Mouse (Mus musculus) forebrain, embryonic 15.5 days (tissue): ENCODE measurements around the gene Ccdc117. TPM values are rescaled to one million over a fixed set of nuclear protein-coding genes. Genes with fewer than 3 reads are reported as not detected.

Source experiments
- ATAC-seq: fragments of 200-750 bp; cut with Nextera tagmentation; replicated peaks from 2 replicates; pipeline ENCODE4 v1.8.0; 2017; ENCODE audit warnings: mild to moderate bottlenecking, moderate TSS enrichment, moderate library complexity
- H3K27ac ChIP-seq: fragments of 300-500 bp; sonication (generic); replicated peaks from 2 replicates; pipeline ENCODE4 v1.5.1; 2015; ENCODE audit warnings: mild to moderate bottlenecking, inconsistent platforms
- H3K27me3 ChIP-seq: fragments of 300-500 bp; sonication (generic); 2 replicates; pipeline ENCODE4 v1.6.1; 2015; ENCODE audit warnings: inconsistent platforms
- H3K36me3 ChIP-seq: fragments of 300-500 bp; sonication (generic); 2 replicates; pipeline ENCODE4 v1.6.1; 2015; ENCODE audit warnings: mild to moderate bottlenecking, inconsistent platforms
- H3K4me1 ChIP-seq: fragments of 300-500 bp; sonication (generic); 2 replicates; pipeline ENCODE4 v1.6.1; 2015; ENCODE audit warnings: inconsistent platforms
- H3K4me2 ChIP-seq: fragments of 300-500 bp; sonication (generic); replicated peaks from 2 replicates; pipeline ENCODE4 v1.6.1; 2015; ENCODE audit warnings: mild to moderate bottlenecking, inconsistent platforms
- H3K4me3 ChIP-seq: fragments of 300-500 bp; sonication (generic); 2 replicates; pipeline ENCODE4 v1.5.1; 2015; ENCODE audit warnings: mild to moderate bottlenecking, inconsistent platforms
- H3K9ac ChIP-seq: fragments of 300-500 bp; sonication (generic); replicated peaks from 2 replicates; pipeline ENCODE4 v1.6.1; 2015; ENCODE audit warnings: mild to moderate bottlenecking, inconsistent platforms
- H3K9me3 ChIP-seq: fragments of 300-500 bp; sonication (generic); 2 replicates; pipeline ENCODE4 v1.6.1; 2016; ENCODE audit warnings: inconsistent platforms
- WGBS: fragments of 180-500 bp; shearing (Covaris S2); methylation state at CpG from one replicate; pipeline ENCODE4 v1.1.7; 2015; ENCODE audit warnings: mixed read lengths; 5-methylcytosine and 5-hydroxymethylcytosine counted together
- polyA plus RNA-seq: library from polyadenylated mRNA; unstranded; fragments of >200 nt; fragmentation: Nextera tagmentation; extraction: Ambion mirVana; gene quantifications from 2 replicates; pipeline ENCODE4 v1.2.1, GENCODE M21; 2015

The Ccdc117 gene
- 15.4 and 15.8 TPM in 2 replicates for polyA plus RNA-seq

GRCm38 (mm10) chr11:5541799-5542481 lies at the start of gene Ccdc117:
Gene Ccdc117, minus strand, starts transcription at chr11:5542187.
- peak within 1 kb of the TSS; percentile 79 for H3K4me2 ChIP-seq
- ATAC-seq = peak; percentile 99

GRCm38 (mm10) chr11:5575046-5575445 lies 33.1 kb upstream of the Ccdc117 start:
- Histone ChIP-seq H3K27ac (no peak overlapping the region), H3K4me3 (no peak overlapping the region), H3K9ac (no peak overlapping the region), H3K9me3 (no peaks in the 10 kb centered on the region), H3K4me2 (no peak overlapping the region), H3K27me3 (no peaks in the 10 kb centered on the region), H3K36me3 (no peaks in the 10 kb centered on the region), H3K4me1 (no peaks in the 10 kb centered on the region)
- 51% methylated on average over 6 of the region's 6 CpGs for WGBS
- ATAC-seq = no peak

More at GRCm38 (mm10) chr11:5541799-5542481, at the start of gene Ccdc117:
- Histone ChIP-seq H3K4me3 (peak within 1 kb of the TSS; percentile 94), H3K36me3 (0 out of 2 replicates have a peak, but pooled peaks cover 3% of the 10 kb centered on the region), H3K4me1 (peaks cover 30% of the 10 kb centered on the region), H3K9me3 (no peaks in the 10 kb centered on the region), H3K27me3 (no peaks in the 10 kb centered on the region), H3K9ac (peak within 1 kb of the TSS; percentile 94), H3K27ac (peak within 1 kb of the TSS; percentile 64)
- under 1% methylated on average over 65 of the region's 65 CpGs for WGBS

- Histone ChIP-seq H3K4me2 (no peak overlapping the region), H3K27me3 (no peaks in the 10 kb centered on the region), H3K36me3 (no peaks in the 10 kb centered on the region), H3K4me1 (no peaks in the 10 kb centered on the region), H3K4me3 (no peak overlapping the region), H3K9me3 (no peaks in the 10 kb centered on the region), H3K9ac (no peak overlapping the region), H3K27ac (no peak overlapping the region)
- 87% methylated on average over 2 of the region's 2 CpGs for WGBS
- ATAC-seq = no peak
These were observed 31.8 kb upstream of the Ccdc117 start for GRCm38 (mm10) chr11:5573821-5574220.

GRCm38 (mm10) chr11:5571856-5572255 lies 29.9 kb upstream of the Ccdc117 start:
- Histone ChIP-seq H3K4me3 (no peak overlapping the region), H3K9me3 (no peaks in the 10 kb centered on the region), H3K9ac (no peak overlapping the region), H3K27me3 (no peaks in the 10 kb centered on the region), H3K27ac (no peak overlapping the region), H3K4me1 (no peaks in the 10 kb centered on the region), H3K4me2 (no peak overlapping the region), H3K36me3 (no peaks in the 10 kb centered on the region)
- ATAC-seq = no peak
- WGBS = 90% methylated on average over 4 of the region's 4 CpGs

- no peak for ATAC-seq
- Histone ChIP-seq H3K27me3 (no peaks in the 10 kb centered on the region), H3K4me1 (no peaks in the 10 kb centered on the region), H3K4me3 (no peak within 1 kb of the TSS), H3K9ac (no peak within 1 kb of the TSS), H3K4me2 (no peak within 1 kb of the TSS), H3K27ac (no peak within 1 kb of the TSS), H3K36me3 (no peaks in the 10 kb centered on the region), H3K9me3 (no peaks in the 10 kb centered on the region)
- 75% methylated on average over 12 of the region's 12 CpGs for WGBS
These were observed 27.5 kb upstream of the Ccdc117 start, which contains the start of gene Ankrd36 for GRCm38 (mm10) chr11:5569474-5569873. Gene Ankrd36, plus strand, starts transcription at chr11:5569684.

- WGBS = 90% methylated on average over 5 of the region's 5 CpGs
- Histone ChIP-seq H3K27ac (no peak overlapping the region), H3K36me3 (no peaks in the 10 kb centered on the region), H3K9ac (no peak overlapping the region), H3K4me1 (no peaks in the 10 kb centered on the region), H3K4me3 (no peak overlapping the region), H3K9me3 (no peaks in the 10 kb centered on the region), H3K27me3 (no peaks in the 10 kb centered on the region), H3K4me2 (no peak overlapping the region)
- no peak for ATAC-seq
These were observed 26.1 kb upstream of the Ccdc117 start for GRCm38 (mm10) chr11:5568082-5568481.

GRCm38 (mm10) chr11:5567654-5568053 lies 25.7 kb upstream of the Ccdc117 start:
- Histone ChIP-seq H3K4me2 (no peak overlapping the region), H3K27me3 (no peaks in the 10 kb centered on the region), H3K27ac (no peak overlapping the region), H3K9ac (no peak overlapping the region), H3K9me3 (no peaks in the 10 kb centered on the region), H3K4me3 (no peak overlapping the region), H3K36me3 (no peaks in the 10 kb centered on the region), H3K4me1 (peaks cover 4% of the 10 kb centered on the region)
- WGBS = 96% methylated on average over 6 of the region's 6 CpGs
- no peak for ATAC-seq

GRCm38 (mm10) chr11:5566506-5566905 lies 24.5 kb upstream of the Ccdc117 start:
- no peak overlapping the region for H3K9ac ChIP-seq
- H3K27ac ChIP-seq = no peak overlapping the region
- H3K4me3 ChIP-seq = no peak overlapping the region
- WGBS = 74% methylated on average over 2 of the region's 2 CpGs
- H3K36me3 ChIP-seq = no peaks in the 10 kb centered on the region
- H3K27me3 ChIP-seq = no peaks in the 10 kb centered on the region
- peaks cover 4% of the 10 kb centered on the region for H3K4me1 ChIP-seq
- ATAC-seq = no peak
- no peaks in the 10 kb centered on the region for H3K9me3 ChIP-seq
- H3K4me2 ChIP-seq = no peak overlapping the region

GRCm38 (mm10) chr11:5565596-5565995 lies 23.6 kb upstream of the Ccdc117 start:
- Histone ChIP-seq H3K4me1 (peaks cover 4% of the 10 kb centered on the region), H3K27me3 (no peaks in the 10 kb centered on the region), H3K9me3 (no peaks in the 10 kb centered on the region), H3K36me3 (no peaks in the 10 kb centered on the region), H3K9ac (no peak overlapping the region), H3K27ac (no peak overlapping the region), H3K4me3 (no peak overlapping the region), H3K4me2 (no peak overlapping the region)
- 83% methylated on average over 3 of the region's 3 CpGs for WGBS
- no peak for ATAC-seq

- no peak for ATAC-seq
These were observed 21.9 kb upstream of the Ccdc117 start for GRCm38 (mm10) chr11:5563898-5564297.

GRCm38 (mm10) chr11:5562625-5563268 lies 20.8 kb upstream of the Ccdc117 start:
- Histone ChIP-seq H3K4me1 (peaks cover 4% of the 10 kb centered on the region), H3K9ac (no peak overlapping the region), H3K27me3 (no peaks in the 10 kb centered on the region), H3K4me3 (no peak overlapping the region), H3K36me3 (no peaks in the 10 kb centered on the region), H3K9me3 (no peaks in the 10 kb centered on the region), H3K4me2 (no peak overlapping the region), H3K27ac (no peak overlapping the region)
- 0 out of 2 replicates have a peak, but pooled peaks have one; percentile 32 for ATAC-seq
- WGBS = 17% methylated on average over 9 of the region's 9 CpGs

More at GRCm38 (mm10) chr11:5563898-5564297, 21.9 kb upstream of the Ccdc117 start:
- Histone ChIP-seq H3K27ac (no peak overlapping the region), H3K4me1 (peaks cover 4% of the 10 kb centered on the region), H3K9me3 (no peaks in the 10 kb centered on the region), H3K4me2 (no peak overlapping the region), H3K36me3 (no peaks in the 10 kb centered on the region), H3K4me3 (no peak overlapping the region), H3K27me3 (no peaks in the 10 kb centered on the region), H3K9ac (no peak overlapping the region)
- WGBS = 49% methylated on average over 6 of the region's 6 CpGs

- H3K4me3 ChIP-seq = no peak overlapping the region
- H3K36me3 ChIP-seq = no peaks in the 10 kb centered on the region
- no peak overlapping the region for H3K9ac ChIP-seq
- ATAC-seq = no peak
- peaks cover 4% of the 10 kb centered on the region for H3K4me1 ChIP-seq
- H3K27ac ChIP-seq = no peak overlapping the region
- no peak overlapping the region for H3K4me2 ChIP-seq
- 87% methylated on average over 3 of the region's 3 CpGs for WGBS
- no peaks in the 10 kb centered on the region for H3K9me3 ChIP-seq
- H3K27me3 ChIP-seq = no peaks in the 10 kb centered on the region
These were observed 18.3 kb upstream of the Ccdc117 start for GRCm38 (mm10) chr11:5560273-5560672.
